Mouse (Mus musculus): ENCODE measurements around the gene Fam216a.
A peak's percentile ranks its signal among the peaks of the same experiment; 100 is the strongest.
"Not testable (repeated sequence)": the region's sequence is repeated elsewhere in the genome, so short reads cannot be mapped to it uniquely, and the experiment has no call there.

Fam216a gene

GRCm38 (mm10) chr5:122372192-122372769 is at the start of gene Fam216a:
Gene Fam216a (minus strand): TSS chr5:122372364.
- peak; percentile 99 for DNase-seq

DNA sequence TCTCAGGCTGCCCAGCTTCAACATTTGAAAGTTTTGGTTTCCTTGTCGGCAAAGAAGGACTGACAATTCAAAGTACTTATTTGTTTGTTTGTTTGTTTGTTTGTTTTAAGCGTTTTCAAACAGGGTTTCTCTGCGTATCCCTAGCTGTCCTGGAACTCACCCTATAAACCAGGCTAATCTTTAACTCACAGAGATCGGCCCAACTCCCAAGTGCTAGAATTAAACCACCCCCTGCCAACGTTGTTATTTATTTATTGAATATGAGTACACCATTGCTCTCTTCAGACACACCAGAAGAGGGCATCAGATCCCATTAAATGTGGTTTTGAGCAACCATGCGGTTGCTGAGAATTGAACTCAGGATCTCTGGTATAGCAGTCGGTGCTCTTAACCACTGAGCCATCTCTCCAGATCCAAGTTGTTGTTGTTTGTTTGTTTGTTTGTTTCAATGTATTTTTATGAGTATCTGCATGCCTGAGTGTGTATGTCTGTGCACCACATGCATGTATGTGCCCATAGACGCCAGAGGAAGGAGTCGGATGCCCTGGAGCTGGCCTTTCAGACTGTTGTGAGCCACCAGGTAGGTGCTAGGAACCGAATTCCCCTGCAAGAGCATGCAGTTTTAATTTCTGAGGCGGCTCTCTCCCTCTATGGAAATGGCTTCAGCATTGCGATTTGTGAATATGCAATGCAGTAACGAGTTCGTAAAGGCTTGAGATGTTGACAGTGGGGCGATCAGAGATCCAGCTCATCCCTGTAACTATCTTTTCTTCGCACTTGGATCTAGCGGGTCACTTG is 49.3 kb upstream of the Fam216a start, which contains the start of gene Anapc7:
Gene Anapc7 (plus strand): TSS at position 423 of the 798 bp plus-strand sequence.
- no peak for DNase-seq

DNA sequence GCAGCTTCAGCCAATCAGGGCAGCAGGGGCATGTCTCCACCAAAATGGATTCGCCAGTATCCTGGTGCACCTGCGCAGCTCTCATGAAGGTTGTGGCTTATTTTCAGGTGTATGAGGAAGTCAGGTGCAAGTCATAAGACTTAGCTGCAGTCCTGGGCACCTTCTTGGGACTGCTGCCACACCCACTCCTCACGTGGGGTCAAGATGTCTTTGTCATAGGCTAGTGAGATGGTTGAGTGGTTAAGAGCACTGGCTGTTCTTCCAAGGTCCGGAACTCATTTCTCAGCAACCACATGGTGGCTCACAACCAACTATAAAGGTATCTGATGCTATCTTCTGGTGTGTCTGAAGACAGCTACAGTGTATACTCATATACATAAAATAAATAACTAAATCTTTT is 48.5 kb upstream of the Fam216a start:
- DNase-seq: not testable (repeated sequence)

DNA sequence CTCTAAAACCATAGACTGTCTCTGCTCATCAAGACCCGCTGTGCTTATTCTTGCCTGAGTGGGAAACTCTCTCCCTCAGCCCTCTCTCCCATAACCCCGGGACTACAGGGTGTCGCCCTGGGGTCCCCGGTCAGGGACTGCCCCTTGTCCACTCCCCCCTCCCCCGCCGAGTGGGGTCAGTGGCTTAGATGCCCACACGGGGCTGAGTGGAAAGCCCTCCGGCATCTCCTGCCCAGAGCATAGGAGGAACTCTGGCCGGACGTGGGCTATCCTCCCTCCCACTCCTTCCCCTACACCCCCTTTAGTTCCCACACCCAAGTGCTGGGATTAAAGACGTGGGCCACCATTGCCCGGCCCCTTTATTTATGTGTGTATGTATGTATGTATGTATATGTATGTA is 43.3 kb upstream of the Fam216a start:
- DNase-seq: no peak

GRCm38 (mm10) chr5:122414351-122414750 is 42.2 kb upstream of the Fam216a start:
- DNase-seq: no peak

GRCm38 (mm10) chr5:122412826-122413225 is 40.7 kb upstream of the Fam216a start:
- no peak for DNase-seq

DNA sequence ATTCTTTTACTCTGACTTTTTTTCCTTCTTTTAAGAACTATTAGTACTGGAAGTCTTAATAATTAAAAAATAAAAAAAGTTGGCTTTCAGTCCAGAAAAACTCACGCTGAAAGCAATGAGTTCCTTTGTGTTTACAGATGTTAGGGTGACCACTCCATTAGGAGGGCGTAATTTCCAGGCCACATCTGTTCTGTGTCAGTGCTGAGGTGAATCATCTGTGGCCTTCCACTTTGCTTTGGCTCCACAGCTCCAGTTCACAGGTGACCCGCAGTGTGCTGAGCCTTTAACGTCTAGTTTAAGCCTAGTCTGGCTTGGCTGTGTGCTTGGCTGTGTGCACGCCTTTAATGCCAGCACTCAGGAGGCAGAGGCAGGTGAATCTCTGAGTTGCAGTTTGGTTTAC is 39.7 kb upstream of the Fam216a start:
- DNase-seq: no peak

- DNase-seq: peak; percentile 18
Observed at GRCm38 (mm10) chr5:122409692-122410645, 37.8 kb upstream of the Fam216a start.

GRCm38 (mm10) chr5:122405537-122405936 is 33.4 kb upstream of the Fam216a start:
- no peak for DNase-seq

DNA sequence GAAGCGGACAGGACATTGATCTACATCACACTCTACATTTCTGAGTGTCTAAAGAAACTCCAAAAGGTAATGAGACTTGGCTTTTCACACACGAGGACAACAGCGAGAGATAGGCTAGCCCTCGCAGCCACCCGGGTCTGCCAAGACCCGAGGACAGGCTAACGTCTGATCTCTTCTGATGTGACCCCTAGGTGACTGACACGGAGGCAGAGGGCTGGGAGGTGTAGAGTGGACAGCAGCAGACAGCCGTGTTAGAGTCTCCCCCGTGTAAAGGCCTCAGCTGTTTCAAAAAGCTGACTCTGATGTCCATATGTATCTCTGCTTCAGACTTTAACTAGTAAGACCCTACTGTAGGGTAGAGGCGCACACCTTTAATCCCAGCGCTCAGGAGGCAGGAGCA is 31.2 kb upstream of the Fam216a start:
- DNase-seq: no peak

DNA sequence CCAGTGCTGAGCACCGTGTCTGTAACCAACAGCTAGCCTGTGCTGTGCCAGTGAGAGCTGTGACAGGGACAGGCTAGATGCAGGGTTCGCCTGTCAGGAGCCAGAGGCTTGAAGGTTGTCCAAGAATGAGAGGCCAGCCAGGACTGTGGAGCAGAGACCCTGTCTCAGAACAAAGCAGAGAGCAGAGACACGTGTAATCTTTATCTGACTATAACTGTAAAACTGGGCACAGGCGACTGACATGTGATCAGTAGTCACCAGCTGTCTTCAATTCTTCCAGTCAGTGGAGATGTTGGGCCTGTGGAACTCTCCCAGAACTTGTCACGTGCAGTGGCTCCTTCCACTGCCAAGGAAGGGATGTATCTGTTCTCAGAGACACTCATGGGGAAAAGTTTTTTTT is 30.6 kb upstream of the Fam216a start:
- no peak for DNase-seq

DNA sequence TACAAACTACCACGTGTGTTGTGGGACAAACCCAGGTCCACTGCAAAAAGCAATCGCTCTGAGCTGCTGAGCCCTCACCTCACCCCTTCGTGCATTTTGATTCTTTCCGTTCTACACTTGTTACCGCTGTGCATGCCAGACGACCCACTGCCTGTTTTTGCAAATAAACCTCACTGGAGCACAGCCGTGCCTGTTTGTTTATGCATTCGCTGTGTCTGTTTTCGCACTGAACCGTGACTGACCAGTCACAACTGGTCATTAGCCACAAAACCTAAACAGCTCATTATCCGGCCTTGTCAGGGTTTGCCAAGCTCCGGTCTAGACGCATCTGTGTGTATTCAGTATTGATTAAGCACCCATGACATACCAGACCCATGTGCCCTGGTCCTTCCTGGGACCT is 30.0 kb upstream of the Fam216a start:
- DNase-seq: no peak

DNA sequence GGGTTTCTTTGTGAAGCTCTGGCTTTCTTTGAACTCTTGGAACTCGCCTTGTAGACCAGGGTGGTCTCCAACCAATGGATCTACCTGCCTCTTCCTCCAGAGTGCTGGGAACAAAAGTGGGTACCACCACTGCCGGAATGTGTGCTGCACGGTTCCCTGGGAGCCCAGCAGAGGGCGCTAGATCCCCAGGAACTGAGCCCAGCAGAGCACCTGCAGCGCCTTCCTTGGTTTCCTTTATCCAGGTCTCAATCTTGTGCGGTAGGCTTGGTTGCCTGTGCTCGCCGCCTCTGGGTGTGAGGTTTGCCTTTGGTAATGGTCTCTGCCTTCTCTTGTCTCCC is 29.1 kb upstream of the Fam216a start:
- DNase-seq: peak; percentile 69

DNA sequence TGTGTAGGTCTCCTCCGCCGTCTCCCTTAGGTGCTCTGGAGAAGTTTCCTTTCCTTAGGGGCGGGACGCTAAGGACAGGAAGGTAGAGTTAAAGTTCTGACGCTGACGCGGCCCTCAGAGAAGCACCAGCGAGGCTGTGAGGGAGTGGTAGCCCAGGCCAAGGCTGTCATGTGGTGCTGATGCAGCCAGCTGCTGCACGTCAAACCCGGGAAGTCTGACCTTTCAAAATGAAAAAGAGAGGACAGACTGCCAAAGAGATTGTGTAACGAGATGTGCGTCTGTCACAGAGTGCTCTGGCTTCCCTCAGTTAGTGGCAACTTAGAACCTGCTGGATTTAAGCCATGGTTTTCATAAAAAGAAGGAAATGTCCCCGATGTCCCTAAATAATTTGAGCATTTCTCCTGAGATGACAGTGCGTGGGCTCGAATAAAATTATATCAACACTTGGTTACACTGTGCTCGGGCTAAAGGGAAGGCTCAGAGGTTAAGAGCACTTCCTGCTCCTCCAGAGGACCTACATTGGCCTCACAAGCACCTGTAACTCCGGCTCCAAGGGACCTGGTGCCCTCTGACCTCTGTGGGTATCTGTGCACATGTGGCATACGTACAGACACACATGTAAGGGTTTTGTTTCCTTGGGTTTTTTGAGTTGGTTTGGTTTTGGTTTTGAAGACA is 28.6 kb upstream of the Fam216a start:
- DNase-seq: no peak

DNA sequence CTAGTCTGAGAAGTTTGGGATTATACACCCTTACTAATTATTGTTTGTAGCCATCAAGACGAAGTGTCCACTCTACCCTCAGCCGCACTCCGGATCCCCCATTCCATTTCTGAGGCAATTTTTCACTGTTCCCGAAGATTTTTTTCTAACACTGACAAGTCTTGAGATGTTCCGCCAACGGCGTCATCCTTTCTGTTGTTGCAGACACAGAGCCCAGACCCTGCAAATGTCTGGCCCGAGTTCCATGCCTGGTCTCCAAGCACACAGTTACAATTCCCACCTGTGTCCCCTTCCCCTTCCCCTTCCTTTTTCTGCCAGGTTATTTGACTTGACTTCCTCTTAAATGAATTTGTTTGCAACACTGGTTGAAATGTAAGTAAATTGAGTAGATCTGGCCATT is 27.7 kb upstream of the Fam216a start:
- DNase-seq: no peak

DNA sequence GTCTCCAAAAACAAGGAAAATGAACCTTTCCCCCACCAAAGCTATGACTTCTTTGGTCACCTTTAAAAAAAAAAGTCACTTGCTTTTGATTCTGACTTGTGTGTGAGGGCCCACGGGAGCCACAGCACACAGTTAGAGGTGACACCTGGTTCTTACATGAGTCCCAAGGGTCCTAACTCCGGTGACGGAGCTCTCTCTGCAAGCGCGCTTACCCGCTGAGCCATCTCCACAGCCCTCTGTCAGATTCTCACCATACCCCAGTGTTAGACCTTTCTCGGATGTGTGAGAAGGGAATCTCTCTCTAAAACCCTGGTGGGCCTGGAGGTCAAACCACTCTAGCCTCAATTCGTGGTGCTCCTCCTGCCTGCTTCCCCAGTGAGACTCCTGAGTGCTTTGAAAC is 25.3 kb upstream of the Fam216a start:
- no peak for DNase-seq

DNA sequence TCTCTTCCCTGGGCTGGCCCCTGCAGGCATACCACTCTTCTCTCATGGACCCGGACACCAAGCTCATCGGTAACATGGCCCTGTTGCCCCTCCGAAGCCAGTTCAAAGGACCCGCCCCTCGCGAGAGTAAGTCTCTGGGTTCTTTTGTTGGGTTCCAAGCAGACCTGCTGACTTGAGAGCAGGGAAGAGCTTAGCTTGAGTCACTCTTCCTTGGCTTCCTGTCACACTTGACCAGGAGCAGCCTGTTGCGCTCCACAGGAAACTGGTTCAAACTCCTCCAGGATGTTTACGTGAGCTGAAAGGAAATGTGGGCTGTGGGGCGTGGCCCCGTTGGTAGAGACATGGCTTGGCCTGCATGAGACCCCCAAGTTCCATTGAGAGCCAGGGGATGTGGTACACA is 24.6 kb upstream of the Fam216a start:
- no peak for DNase-seq

DNA sequence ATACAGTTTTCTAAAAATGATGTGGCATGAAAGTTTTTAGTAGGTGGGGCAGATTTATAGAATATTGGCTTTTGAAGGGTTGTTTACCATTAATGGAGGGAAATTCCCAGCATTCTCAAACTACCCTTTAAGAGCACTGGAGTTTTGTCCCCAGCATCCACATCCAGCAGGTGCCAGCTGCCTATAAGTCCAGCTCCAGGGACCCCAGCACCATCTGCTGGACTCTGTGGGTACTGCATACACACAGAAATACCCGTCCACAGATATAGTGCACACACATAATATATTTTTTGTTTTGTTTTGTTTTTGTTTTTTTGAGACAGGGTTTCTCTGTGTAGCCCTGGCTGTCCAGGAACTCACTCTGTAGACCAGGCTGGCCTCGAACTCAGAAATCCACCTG is 21.7 kb upstream of the Fam216a start:
- peak; percentile 82 for DNase-seq

DNA sequence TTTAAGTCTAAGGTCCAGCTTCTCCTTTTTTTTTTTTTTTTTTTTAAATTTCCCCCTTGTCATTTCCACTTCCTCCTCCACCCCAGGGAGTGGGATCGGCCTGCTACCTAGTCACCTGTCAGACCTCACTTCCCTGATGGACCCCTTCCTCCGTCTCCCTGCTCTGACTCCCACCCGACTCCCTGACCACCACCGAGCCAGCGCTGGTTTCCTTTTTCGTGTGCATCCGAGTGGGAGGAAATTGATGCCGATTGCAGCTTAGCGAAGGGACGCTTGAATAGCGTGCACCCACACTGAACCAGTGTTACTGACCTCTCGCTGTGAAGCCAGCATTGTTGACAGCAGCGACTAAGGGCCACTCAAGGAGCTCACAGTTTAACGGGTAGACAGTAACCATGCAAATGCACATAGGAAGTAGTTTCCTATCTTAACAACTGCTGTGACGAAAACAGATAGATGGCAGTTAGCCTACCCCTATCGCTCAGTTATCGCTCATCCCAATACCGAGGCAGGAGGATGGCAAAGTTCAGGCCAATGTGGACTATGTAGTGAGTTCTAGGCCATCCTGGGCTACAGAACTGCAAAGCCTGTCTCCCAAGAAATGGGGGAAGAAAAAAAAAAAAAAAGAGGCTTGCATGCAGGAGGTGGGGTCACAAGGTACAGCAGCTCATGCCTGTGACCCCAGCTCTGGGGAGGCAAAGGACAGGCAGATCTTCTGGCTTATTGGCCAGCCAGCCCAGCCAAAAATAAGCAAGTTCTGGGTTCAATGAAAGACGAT is 20.3 kb upstream of the Fam216a start:
- no peak for DNase-seq

- DNase-seq: peak; percentile 95
Observed at GRCm38 (mm10) chr5:122391786-122392180, 19.6 kb upstream of the Fam216a start, which contains the start of gene Arpc3. Gene Arpc3 (plus strand): TSS chr5:122391878.

DNA sequence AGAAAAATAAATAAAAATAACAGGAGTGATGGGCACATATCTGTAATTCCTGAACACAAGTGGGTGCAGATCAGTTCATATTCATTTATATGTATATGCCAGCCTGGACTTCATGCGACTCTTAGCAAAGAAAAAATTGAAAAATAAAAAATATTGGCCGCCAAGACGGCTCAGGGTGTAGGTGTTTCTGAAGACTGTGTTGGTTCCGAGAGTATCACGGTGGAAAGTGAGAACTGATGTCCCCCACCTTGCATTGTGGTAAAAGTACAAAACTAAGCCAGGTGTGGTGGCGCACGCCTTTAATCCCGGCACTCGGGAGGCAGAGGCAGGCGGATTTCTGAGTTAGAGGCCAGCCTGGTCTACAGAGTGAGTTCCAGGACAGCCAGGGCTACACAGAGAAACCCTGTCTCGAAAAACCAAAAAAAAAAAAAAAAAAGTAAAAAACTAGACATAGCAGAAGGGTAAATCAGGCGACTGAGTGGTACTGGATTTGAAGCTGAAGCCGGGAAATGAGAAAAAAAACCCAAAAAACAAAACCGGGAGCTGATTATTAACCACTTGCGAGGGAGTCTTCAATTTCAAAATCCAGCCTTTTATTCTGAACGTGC is 19.1 kb upstream of the Fam216a start:
- DNase-seq: no peak

- no peak for DNase-seq
Observed at GRCm38 (mm10) chr5:122390671-122391070, 18.5 kb upstream of the Fam216a start.

Measured in liver (tissue).